Mouse (Mus musculus) gastrocnemius, adult 2 months (tissue): ENCODE results near the gene B4galnt4. TPM values are rescaled to one million over a fixed set of nuclear protein-coding genes. Genes with fewer than 3 reads are reported as not detected.
"Not testable (repeated sequence)": the region's sequence is repeated elsewhere in the genome, so short reads cannot be mapped to it uniquely, and the experiment has no call there.

Source experiments
- DNase-seq: peaks from one replicate; pipeline ENCODE4 v3.0.0; 2022
- H3K27ac ChIP-seq: fragments of 200-600 bp; 2 replicates; pipeline ENCODE4 v1.8.1; 2022; ENCODE audit warnings: mild to moderate bottlenecking
- H3K4me3 ChIP-seq: fragments of 200-600 bp; 2 replicates; pipeline ENCODE4 v1.8.1; 2022; ENCODE audit warnings: mild to moderate bottlenecking, moderate library complexity
- CTCF ChIP-seq: fragments of 200-600 bp; IDR thresholded peaks from 2 replicates; pipeline ENCODE4 v1.8.1; 2022; ENCODE audit warnings: antibody characterized with exemption, mild to moderate bottlenecking, moderate library complexity
- intact Hi-C: fragments of 180-260 bp; cut with DNase I; formaldehyde crosslinking; loops from one replicate; pipeline ENCODE4 v1.15.1; 2025
- long read RNA-seq, 2 experiments: library from polyadenylated mRNA; stranded (forward); transcript quantifications; one replicate each; pipeline ENCODE4 v2.0.0; 2021
- total RNA-seq, 2 experiments: library from RNA; stranded (reverse); gene quantifications; 2 replicates each; pipeline ENCODE4 v1.2.3; 2021

B4galnt4 gene
- under 1 TPM; 0.17 to 0.18 TPM for total RNA-seq
- long read RNA-seq, experiment 1: 0 reads
- long read RNA-seq, experiment 2: 0 reads

- H3K27ac ChIP-seq: no peak within 1 kb of the TSS
- TF ChIP-seq CTCF: no peak
- H3K4me3 ChIP-seq: peak within 1 kb of the TSS; percentile 70
- intact Hi-C loops: no loop called here
- DNase-seq: peak; percentile 76
Observed at GRCm38 (mm10) chr7:141060426-141061242, at the start of gene B4galnt4. B4galnt4 (plus strand) TSS chr7:141061104.

DNA sequence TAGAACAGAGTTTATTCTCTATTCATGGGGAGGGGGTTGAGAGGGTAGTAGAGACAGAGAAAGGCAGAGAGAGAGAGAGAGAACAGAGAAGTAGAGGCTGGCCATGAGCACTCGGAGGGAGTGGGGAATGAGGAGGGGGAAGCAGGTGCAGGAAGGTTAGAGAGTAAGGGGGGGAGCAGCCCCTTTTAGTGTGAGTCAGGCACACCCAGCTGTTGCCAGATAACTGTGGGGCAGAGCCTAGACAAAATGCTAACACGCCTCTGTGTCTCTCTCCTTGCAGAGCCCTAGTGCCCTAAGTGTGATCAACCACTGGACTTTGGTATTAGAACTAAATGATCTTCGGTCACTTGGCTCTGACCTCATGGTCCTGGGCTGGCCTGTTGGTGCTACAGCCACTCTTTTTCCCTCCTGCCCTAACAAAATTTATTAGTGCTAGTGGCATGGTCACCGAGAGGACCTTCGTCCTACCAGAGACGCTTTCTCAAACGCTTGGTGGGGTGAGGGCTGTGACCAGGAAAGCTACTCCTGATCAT is 49.6 kb upstream of the B4galnt4 start:
- H3K4me3 ChIP-seq: peak overlapping the region; percentile 77
- no peak for TF ChIP-seq CTCF
- peak overlapping the region; percentile 93 for H3K27ac ChIP-seq
- no peak for DNase-seq
- intact Hi-C loops: loop anchor here (2.0 kb wide), 1 partner anchor 71 kb away; the partner anchor contains the start of gene Pgghg

DNA sequence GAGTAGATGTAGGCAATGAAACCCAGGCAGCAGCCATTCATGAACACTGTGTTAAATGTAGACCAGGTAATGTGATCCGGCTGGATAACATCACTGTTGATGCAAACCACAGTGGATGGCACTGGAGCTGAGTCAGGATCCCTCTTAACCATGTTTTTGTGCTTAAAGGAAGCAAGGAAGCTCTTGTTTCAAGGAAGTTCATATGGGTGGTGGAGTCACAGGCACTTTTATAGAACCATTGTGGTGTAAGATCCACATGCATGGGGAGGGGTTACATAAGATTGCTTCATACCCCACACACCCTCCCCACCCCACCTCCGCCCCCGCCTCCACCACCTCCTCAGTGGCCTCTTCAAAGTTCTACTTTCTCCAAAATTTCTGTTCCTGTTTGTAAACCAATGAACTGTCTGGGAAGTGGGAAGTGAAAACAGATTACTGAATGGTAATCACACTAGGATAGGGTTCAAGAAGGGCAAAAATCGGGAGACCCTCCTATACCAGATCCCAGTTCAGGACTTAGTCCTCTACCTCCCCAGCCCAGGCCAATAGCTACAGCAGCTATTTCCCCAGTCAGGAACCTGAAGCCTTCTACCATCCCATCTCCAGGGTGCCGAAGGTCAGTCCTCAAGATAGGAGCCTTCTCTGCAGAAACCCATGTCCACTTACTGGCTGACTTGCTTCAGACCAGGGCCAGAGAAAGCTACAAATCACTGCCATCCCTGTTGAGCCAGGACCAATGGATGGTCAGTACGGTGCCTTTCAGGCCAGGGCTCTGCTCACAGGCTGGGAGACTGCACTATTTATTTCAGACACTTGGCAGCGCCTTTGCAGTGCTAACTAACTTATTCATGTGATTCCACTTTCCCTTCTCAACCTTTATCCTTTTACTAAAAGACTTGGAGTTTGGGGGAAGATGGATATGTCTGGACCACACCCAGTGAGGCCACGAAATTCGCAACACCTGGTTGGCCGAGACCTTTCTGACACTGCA is 43.9 kb upstream of the B4galnt4 start:
- no peak for TF ChIP-seq CTCF

DNA sequence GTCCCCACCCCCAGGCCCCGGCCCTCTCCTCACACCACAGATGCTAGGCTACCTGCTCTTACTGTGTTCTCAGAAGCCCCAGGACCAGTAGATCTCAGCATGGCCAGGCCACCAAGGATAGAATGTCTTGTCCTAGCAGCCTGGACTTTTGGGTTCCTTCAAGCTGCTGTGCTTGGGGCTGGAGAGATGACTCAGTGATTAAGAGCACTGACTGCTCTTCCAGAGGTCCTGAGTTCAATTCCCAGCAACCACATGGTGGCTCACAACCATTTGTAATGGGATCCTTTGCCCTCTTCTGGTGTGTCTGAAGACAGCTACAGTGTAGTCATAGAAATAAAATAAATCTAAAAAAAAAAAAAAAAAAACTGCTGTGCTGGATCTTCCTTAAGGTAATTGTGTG is 43.1 kb upstream of the B4galnt4 start, which contains the start of gene Ifitm6:
TSS of gene Ifitm6 (minus strand) at position 101 of the 400 bp plus-strand sequence.
- DNase-seq: not testable (repeated sequence)
- 0 out of 2 replicates have a peak within 1 kb of the TSS, but pooled peaks have one; percentile 8 for H3K27ac ChIP-seq

More for the DNA sequence above, 43.9 kb upstream of the B4galnt4 start:
- H3K27ac ChIP-seq: 0 out of 2 replicates have a peak overlapping the region, but pooled peaks have one; percentile 31
- peak overlapping the region; percentile 9; the same call in 1 of the 2 replicates for H3K4me3 ChIP-seq
- DNase-seq: no peak
- intact Hi-C loops: no loop called here

DNA sequence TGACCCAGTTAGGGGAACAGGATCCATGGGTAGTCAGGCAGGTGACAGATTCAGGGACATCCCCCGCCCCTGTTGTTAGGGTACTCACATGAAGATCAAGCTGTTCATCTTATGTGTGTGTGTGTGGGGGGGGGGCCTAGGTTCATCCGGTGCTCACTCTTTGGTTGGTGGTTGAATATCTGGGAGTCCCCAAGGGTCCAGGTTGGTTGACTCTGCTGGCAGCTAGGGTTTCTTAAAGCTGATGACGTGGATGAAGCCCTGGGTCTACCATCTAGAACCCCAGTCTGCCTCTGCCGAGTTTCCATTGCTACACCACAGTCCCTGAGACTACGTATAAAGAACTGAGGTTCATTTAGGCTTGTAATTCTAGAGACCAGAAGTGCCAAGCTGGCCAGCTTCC is 41.9 kb upstream of the B4galnt4 start:
- intact Hi-C loops: no loop called here
- H3K27ac ChIP-seq: no peak overlapping the region
- no peak for DNase-seq
- TF ChIP-seq CTCF: no peak
- H3K4me3 ChIP-seq: no peak overlapping the region

More for the DNA sequence above, 43.1 kb upstream of the B4galnt4 start, which contains the start of gene Ifitm6:
- H3K4me3 ChIP-seq, intact Hi-C loops: not testable (repeated sequence)

- no peak for DNase-seq
- intact Hi-C loops: no loop called here
- no peak overlapping the region for H3K27ac ChIP-seq
- TF ChIP-seq CTCF: no peak
- H3K4me3 ChIP-seq: no peak overlapping the region
Observed at GRCm38 (mm10) chr7:141021489-141022449, 39.1 kb upstream of the B4galnt4 start.

GRCm38 (mm10) chr7:141024865-141025838 is 35.8 kb upstream of the B4galnt4 start:
- intact Hi-C loops: no loop called here
- peak overlapping the region; percentile 74 for H3K27ac ChIP-seq
- TF ChIP-seq CTCF: no peak

GRCm38 (mm10) chr7:141026097-141026739 is 34.7 kb upstream of the B4galnt4 start:
- Histone ChIP-seq H3K4me3 (no peak overlapping the region), H3K27ac (peak overlapping the region; percentile 74)
- DNase-seq: no peak
- no peak for TF ChIP-seq CTCF
- intact Hi-C loops: no loop called here

More at GRCm38 (mm10) chr7:141024865-141025838, 35.8 kb upstream of the B4galnt4 start:
- no peak overlapping the region for H3K4me3 ChIP-seq
- DNase-seq: no peak

GRCm38 (mm10) chr7:141026740-141027098 is 34.2 kb upstream of the B4galnt4 start:
- Histone ChIP-seq H3K27ac (peak overlapping the region; percentile 74), H3K4me3 (no peak overlapping the region)
- TF ChIP-seq CTCF: no peak
- intact Hi-C loops: no loop called here
- no peak for DNase-seq

DNA sequence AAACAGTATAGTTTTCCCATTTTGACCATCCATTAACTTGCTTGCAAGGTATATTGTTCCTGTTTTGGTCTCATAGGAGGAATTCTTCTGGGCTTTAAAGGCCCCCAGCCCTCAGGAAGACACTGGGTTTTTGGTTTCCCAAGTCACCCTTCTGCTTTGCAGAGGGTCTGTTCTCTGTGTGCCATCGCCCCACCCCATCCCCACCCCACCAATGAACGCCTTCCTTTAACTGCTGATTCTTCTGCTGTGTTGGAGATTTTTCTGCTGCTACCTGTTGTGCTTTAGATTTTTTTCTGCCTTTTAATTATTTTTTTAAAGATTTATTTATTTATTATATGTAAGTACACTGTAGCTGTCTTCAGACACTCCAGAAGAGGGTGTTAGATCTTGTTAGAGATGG is 32.1 kb upstream of the B4galnt4 start, which contains the start of gene Gm17387:
TSS of gene Gm17387 (plus strand) at position 301 of the 400 bp plus-strand sequence.
- intact Hi-C loops: no loop called here
- Histone ChIP-seq H3K4me3 (no peak within 1 kb of the TSS), H3K27ac (no peak within 1 kb of the TSS)
- no peak for TF ChIP-seq CTCF
- no peak for DNase-seq
